Mouse (Mus musculus) forebrain, postnatal 0 days (tissue): ENCODE results near the gene Crcp. TPM values are rescaled to one million over a fixed set of nuclear protein-coding genes. Genes with fewer than 3 reads are reported as not detected.
A peak's percentile ranks its signal among the peaks of the same experiment; 100 is the strongest.

Experiments used
- ATAC-seq: fragments of 200-750 bp; cut with Nextera tagmentation; 2 replicates; pipeline ENCODE4 v1.8.0; 2017; ENCODE audit warnings: mild to moderate bottlenecking, moderate library complexity
- DNase-seq: peaks from one replicate; pipeline ENCODE4 v3.0.0-alpha.2; 2015
- H3K27ac ChIP-seq: fragments of 300-500 bp; sonication (generic); 2 replicates; pipeline ENCODE4 v1.5.1; 2014; ENCODE audit warnings: low read depth, mild to moderate bottlenecking, antibody characterized with exemption, low read length, moderate library complexity, mixed read lengths
- H3K27me3 ChIP-seq: fragments of 300-500 bp; sonication (generic); 2 replicates; pipeline ENCODE4 v1.6.1; 2014; ENCODE audit warnings: mild to moderate bottlenecking, low read length, mixed read lengths; ENCODE audit not compliant: insufficient read depth
- H3K36me3 ChIP-seq: fragments of 300-500 bp; sonication (generic); 2 replicates; pipeline ENCODE4 v1.6.1; 2014; ENCODE audit warnings: mild to moderate bottlenecking, moderate library complexity; ENCODE audit not compliant: insufficient read depth
- H3K4me1 ChIP-seq: fragments of 300-500 bp; sonication (generic); 2 replicates; pipeline ENCODE4 v1.6.1; 2014; ENCODE audit warnings: antibody characterized with exemption; ENCODE audit not compliant: insufficient read depth
- H3K4me2 ChIP-seq: fragments of 300-500 bp; sonication (generic); 2 replicates; pipeline ENCODE4 v1.6.1; 2014; ENCODE audit warnings: low read depth, mild to moderate bottlenecking, moderate library complexity
- H3K4me3 ChIP-seq: fragments of 300-500 bp; sonication (generic); 2 replicates; pipeline ENCODE4 v1.5.1; 2014; ENCODE audit warnings: low read depth, low read length, mixed read lengths
- H3K9ac ChIP-seq: fragments of 300-500 bp; sonication (generic); 2 replicates; pipeline ENCODE4 v1.6.1; 2014; ENCODE audit warnings: mild to moderate bottlenecking
- H3K9me3 ChIP-seq: fragments of 300-500 bp; sonication (generic); 2 replicates; pipeline ENCODE4 v1.6.1; 2016; ENCODE audit warnings: low read length
- CTCF ChIP-seq: sonication (generic); IDR thresholded peaks from 2 replicates; pipeline ENCODE4 v1.5.1; 2016; ENCODE audit warnings: antibody characterized with exemption, control low read depth, low read depth
- WGBS: fragments of 180-500 bp; shearing (Covaris S2); extraction: QIAGEN DNeasy Blood & Tissue Kit; methylation state at CpG from one replicate; pipeline ENCODE4 v1.1.7; 2014; 5-methylcytosine and 5-hydroxymethylcytosine counted together
- polyA plus RNA-seq: library from polyadenylated mRNA; unstranded; fragments of >200 nt; fragmentation: Nextera tagmentation; extraction: Ambion mirVana; gene quantifications from 2 replicates; pipeline ENCODE4 v1.2.1, GENCODE M21; 2015
- total RNA-seq: library from RNA; depleted of rRNA; stranded (reverse); fragments of >200 nt; gene quantifications from 2 replicates; pipeline ENCODE4 v1.2.3, GENCODE M21; 2014

Crcp gene
- total and polyA plus RNA-seq, 2 experiments from 2014 or later = 69.1 to 91.2 TPM

- WGBS = 70% methylated on average over 16 of the region's 16 CpGs
- DNase-seq = no peak
- no peaks in the 10 kb centered on the region for H3K36me3 ChIP-seq
- peak; percentile 24; the same call in 1 of the 2 replicates for TF ChIP-seq CTCF
- no peaks in the 10 kb centered on the region for H3K9me3 ChIP-seq
- H3K4me2 ChIP-seq = peak overlapping the region; percentile 57
- peak overlapping the region; percentile 87 for H3K4me3 ChIP-seq
- peak overlapping the region; percentile 94 for H3K9ac ChIP-seq
- ATAC-seq = no peak
- H3K27me3 ChIP-seq = no peaks in the 10 kb centered on the region
- no peak overlapping the region for H3K27ac ChIP-seq
- peaks cover 3% of the 10 kb centered on the region; the same call in 1 of the 2 replicates for H3K4me1 ChIP-seq
Observed at GRCm38 (mm10) chr5:130080051-130080681, 51.1 kb downstream of the Crcp start.

GRCm38 (mm10) chr5:130081181-130081881 lies 52.2 kb downstream of the Crcp start:
- H3K9me3 ChIP-seq = no peaks in the 10 kb centered on the region
- H3K27me3 ChIP-seq = no peaks in the 10 kb centered on the region
- ATAC-seq = no peak
- no peak overlapping the region for H3K4me3 ChIP-seq
- WGBS = 98% methylated on average over 8 of the region's 8 CpGs
- no peak overlapping the region for H3K27ac ChIP-seq
- peaks cover 3% of the 10 kb centered on the region; the same call in 1 of the 2 replicates for H3K4me1 ChIP-seq
- H3K9ac ChIP-seq = no peak overlapping the region
- TF ChIP-seq CTCF = peak; percentile 40
- no peak for DNase-seq
- no peak overlapping the region for H3K4me2 ChIP-seq
- H3K36me3 ChIP-seq = no peaks in the 10 kb centered on the region

DNA sequence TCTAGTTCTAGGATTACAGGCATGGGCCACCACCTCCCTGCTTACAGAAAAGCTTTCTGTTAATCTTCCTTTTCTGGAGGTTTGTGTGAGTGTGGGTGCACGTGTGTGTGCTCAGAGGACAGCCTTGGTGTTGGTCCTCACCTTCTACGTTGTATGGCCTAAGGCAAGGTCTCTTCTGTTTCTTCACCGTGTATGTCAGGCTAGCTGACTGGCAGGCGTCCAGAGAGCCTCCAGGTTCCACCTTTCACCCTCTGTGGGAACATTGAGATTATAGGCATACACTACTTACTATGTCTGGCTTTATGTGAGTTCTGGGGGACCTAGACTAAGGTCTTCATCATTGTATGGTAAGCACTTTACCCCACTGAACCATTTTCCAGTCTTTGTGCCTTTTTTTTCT lies 53.3 kb downstream of the Crcp start:
- no peak overlapping the region for H3K4me2 ChIP-seq
- H3K4me3 ChIP-seq = no peak overlapping the region
- H3K36me3 ChIP-seq = no peaks in the 10 kb centered on the region
- WGBS = 77% methylated on average over 4 of the region's 4 CpGs
- peaks cover 3% of the 10 kb centered on the region; the same call in 1 of the 2 replicates for H3K4me1 ChIP-seq
- ATAC-seq (no peak), DNase-seq (no peak)
- H3K9me3 ChIP-seq = no peaks in the 10 kb centered on the region
- TF ChIP-seq CTCF = no peak
- no peak overlapping the region for H3K27ac ChIP-seq
- no peaks in the 10 kb centered on the region for H3K27me3 ChIP-seq
- H3K9ac ChIP-seq = no peak overlapping the region

DNA sequence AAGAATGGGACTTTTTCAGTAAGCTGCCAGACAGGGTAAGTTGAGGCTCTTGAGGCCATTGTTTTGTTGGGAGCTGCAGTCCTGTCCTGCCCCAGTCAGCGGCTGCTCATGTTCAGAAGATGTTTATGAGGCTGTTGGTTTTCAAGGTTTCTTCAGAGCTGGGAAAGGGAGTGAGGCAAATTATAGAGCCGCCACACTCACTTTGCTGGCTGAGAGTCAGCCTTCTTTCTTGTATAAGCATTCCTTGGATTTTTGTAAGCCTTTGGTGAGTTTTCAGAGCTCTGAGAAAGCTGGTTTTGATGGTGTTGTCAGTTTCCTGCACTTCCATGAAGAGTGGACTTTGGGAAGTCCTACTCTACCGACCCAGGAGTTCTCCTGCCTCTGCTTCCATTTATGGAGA lies 55.2 kb downstream of the Crcp start:
- no peak overlapping the region for H3K9ac ChIP-seq
- H3K4me2 ChIP-seq = no peak overlapping the region
- no peaks in the 10 kb centered on the region for H3K9me3 ChIP-seq
- 0 out of 2 replicates have a peak, but pooled peaks cover under 1% of the 10 kb centered on the region for H3K36me3 ChIP-seq
- H3K27me3 ChIP-seq = no peaks in the 10 kb centered on the region
- no peak for ATAC-seq
- H3K4me3 ChIP-seq = no peak overlapping the region
- TF ChIP-seq CTCF = no peak
- H3K4me1 ChIP-seq = no peaks in the 10 kb centered on the region
- H3K27ac ChIP-seq = no peak overlapping the region
- DNase-seq = no peak
- 92% methylated on average over 3 of the region's 3 CpGs for WGBS

DNA sequence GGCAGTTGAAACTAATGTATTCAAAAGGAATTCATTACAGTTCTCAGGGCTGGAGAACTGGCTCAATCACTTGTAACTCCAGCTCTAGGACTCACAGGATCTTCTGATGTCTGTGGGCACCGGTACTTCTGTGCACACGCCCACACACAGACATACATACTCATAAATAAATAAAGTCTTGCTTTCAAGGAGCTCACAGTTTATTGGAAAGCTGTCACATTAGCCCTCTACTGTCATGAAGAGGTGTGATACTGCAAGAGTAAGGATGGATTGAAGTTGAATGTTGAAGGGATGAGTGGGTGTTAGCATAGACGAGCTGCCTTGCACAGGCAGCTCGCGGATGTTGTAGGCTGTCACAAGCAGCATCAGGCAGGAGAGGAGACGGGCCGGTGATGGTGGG lies 58.9 kb downstream of the Crcp start:
- WGBS = 88% methylated on average over 7 of the region's 7 CpGs
- Histone ChIP-seq H3K4me2 (no peak overlapping the region), H3K27ac (no peak overlapping the region), H3K4me3 (no peak overlapping the region), H3K4me1 (no peaks in the 10 kb centered on the region), H3K36me3 (peaks cover 9% of the 10 kb centered on the region; the same call in 1 of the 2 replicates), H3K27me3 (no peaks in the 10 kb centered on the region), H3K9me3 (no peaks in the 10 kb centered on the region), H3K9ac (no peak overlapping the region)
- DNase-seq (no peak), ATAC-seq (no peak)
- TF ChIP-seq CTCF = no peak

DNA sequence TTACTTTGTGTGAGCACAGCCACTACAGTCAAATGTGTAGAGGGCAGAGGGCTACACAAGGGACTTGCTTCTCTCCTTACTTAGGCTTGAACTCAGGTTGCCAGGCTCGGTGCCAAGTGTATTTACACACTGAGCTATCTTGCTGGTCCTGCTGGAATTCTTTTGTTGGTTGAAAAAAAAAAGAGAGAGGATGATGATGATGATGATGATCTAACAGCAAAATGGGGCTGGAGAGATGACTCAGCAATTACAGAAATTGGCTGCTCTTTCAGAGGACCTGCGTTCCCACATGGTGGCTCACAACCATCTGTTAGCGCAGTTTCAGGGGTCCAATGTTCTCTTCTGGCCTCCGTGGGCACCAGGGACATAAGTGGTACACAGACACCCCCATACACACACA lies 59.5 kb downstream of the Crcp start:
- no peak for ATAC-seq

DNA sequence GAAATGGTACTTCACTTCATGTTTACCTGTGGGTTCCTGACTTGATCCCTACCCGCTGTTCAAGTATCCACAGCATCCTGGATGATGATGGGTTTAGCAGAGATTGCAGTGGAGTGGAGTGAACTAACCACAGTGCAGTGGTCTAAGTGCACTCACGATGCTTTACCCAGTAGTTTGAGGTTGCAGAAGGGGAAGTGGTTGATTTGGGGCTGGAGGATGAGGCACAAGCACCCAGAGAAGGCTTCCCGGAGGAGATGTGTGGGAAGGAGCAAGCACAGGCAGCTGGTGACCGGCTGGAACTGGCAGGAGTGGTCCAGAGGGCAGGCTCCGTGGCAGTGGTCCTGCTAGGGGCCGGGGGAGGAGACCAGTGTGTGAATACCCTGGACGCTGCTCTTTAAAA lies 60.1 kb downstream of the Crcp start:
- Histone ChIP-seq H3K4me2 (no peak overlapping the region), H3K36me3 (peaks cover 9% of the 10 kb centered on the region; the same call in 1 of the 2 replicates), H3K4me1 (no peaks in the 10 kb centered on the region), H3K4me3 (no peak overlapping the region), H3K9ac (no peak overlapping the region), H3K27ac (no peak overlapping the region), H3K27me3 (no peaks in the 10 kb centered on the region), H3K9me3 (no peaks in the 10 kb centered on the region)
- ATAC-seq (no peak), DNase-seq (no peak)
- TF ChIP-seq CTCF = no peak
- 76% methylated on average over 7 of the region's 7 CpGs for WGBS

More for the DNA sequence above, 59.5 kb downstream of the Crcp start:
- Histone ChIP-seq H3K36me3 (peaks cover 9% of the 10 kb centered on the region; the same call in 1 of the 2 replicates), H3K4me2 (no peak overlapping the region), H3K9me3 (no peaks in the 10 kb centered on the region), H3K4me3 (no peak overlapping the region), H3K4me1 (no peaks in the 10 kb centered on the region), H3K9ac (no peak overlapping the region), H3K27me3 (no peaks in the 10 kb centered on the region), H3K27ac (no peak overlapping the region)
- 92% methylated on average over 4 of the region's 4 CpGs for WGBS
- no peak for DNase-seq
- no peak for TF ChIP-seq CTCF
